Mouse (Mus musculus): Measurements from ENCODE around the gene Trpd52l3. TPM values are rescaled to one million over a fixed set of nuclear protein-coding genes. Genes with fewer than 3 reads are reported as not detected.

The Trpd52l3 gene
- polyA plus RNA-seq (2014; fragmentation: Illumina TruSeq; extraction: RNeasy Lipid Tissue Mini Kit (QIAGEN cat#74804); ENCODE audit: low read depth, low replicate concordance): 136 TPM

DNA sequence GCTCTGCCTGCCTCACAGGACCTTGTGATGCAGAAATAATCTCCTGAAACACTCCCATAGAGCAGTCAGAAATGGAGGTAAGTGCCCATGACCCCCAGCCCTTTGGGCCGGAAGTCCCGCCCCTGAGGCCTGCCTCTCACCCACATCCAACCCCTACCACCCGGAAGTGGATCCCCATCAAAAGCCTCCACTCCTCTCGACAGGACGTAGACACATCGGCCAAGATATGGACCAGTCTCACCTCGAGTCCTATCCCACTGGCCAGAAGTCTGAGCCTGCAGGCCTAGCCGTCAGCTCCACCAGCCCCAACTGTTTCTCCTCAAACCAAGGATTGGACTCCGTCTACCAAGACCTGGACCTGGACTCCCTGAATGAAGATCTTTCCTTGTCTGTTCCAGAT, at the start of gene Trpd52l3:
Gene Trpd52l3, plus strand, starts transcription at position 170 of the 400 bp plus-strand sequence.

DNA sequence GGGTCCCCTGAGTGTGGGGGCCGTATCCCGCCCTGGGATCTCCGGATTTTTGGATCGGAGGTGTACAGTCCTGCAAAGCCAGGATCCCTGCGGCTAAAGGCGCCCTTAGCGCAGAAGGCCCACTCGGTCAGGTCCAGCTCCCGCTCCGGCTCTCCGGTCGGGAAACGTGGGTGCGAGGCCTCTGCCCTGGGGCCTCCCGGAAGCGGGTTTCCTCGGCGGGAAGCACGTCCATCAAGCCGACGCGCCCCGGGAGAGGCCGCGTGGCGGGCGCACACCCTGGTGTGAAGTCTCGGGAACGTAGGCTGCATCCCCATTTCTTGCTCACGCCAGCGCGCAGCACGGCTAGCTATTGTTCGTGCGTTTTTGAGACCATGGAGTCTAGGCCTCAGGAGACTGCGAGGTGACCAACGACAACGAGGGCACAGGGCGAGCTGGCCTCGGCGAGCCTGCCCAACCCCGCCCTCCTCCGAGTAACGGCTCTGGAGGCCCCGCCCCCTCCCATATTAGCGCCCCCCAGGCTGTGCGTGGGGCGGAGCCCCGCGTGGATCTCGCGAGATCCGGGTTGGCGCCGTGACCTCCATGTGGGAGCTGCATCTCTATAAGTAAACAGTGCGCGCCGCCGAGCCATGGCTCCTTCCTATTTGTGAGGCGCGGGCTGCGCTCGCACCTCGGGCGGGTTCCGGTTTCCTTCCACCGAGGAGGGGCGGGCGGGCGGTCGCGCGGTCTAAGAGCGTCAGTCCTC, 26.5 kb downstream of the Trpd52l3 start, which contains the start of gene Uhrf2:
Gene Uhrf2, plus strand, starts transcription at position 620 of the 742 bp plus-strand sequence.

Other genes with a start within 250 kb of the Trpd52l3 start
- gene 9930021J03Rik, start 197.8 kb upstream of the Trpd52l3 start, polyA plus RNA-seq (2014; fragmentation: Illumina TruSeq; extraction: RNeasy Lipid Tissue Mini Kit (QIAGEN cat#74804); ENCODE audit: low read depth, low replicate concordance): 82.2 TPM
- gene Ranbp6, start 190.8 kb upstream of the Trpd52l3 start, polyA plus RNA-seq (2014; fragmentation: Illumina TruSeq; extraction: RNeasy Lipid Tissue Mini Kit (QIAGEN cat#74804); ENCODE audit: low read depth, low replicate concordance): 12.5 TPM
- gene Il33, start 78.7 kb upstream of the Trpd52l3 start, polyA plus RNA-seq (2014; fragmentation: Illumina TruSeq; extraction: RNeasy Lipid Tissue Mini Kit (QIAGEN cat#74804); ENCODE audit: low read depth, low replicate concordance): 7.1 TPM
- 26.7 TPM for gene Uhrf2, start 26.7 kb downstream of the Trpd52l3 start, polyA plus RNA-seq (2014; fragmentation: Illumina TruSeq; extraction: RNeasy Lipid Tissue Mini Kit (QIAGEN cat#74804); ENCODE audit: low read depth, low replicate concordance)
- 1.4 TPM for gene Gldc, start 171.6 kb downstream of the Trpd52l3 start, polyA plus RNA-seq (2014; fragmentation: Illumina TruSeq; extraction: RNeasy Lipid Tissue Mini Kit (QIAGEN cat#74804); ENCODE audit: low read depth, low replicate concordance)
- gene Mbl2, start 229.2 kb downstream of the Trpd52l3 start, polyA plus RNA-seq (2014; fragmentation: Illumina TruSeq; extraction: RNeasy Lipid Tissue Mini Kit (QIAGEN cat#74804); ENCODE audit: low read depth, low replicate concordance): not detected